Mouse (Mus musculus) lung, adult 10 weeks (tissue): ENCODE data around the gene Gm7247. TPM values are rescaled to one million over a fixed set of nuclear protein-coding genes. Genes with fewer than 3 reads are reported as not detected.

Experiments used
- polyA plus RNA-seq: library from polyadenylated mRNA; stranded (reverse); fragments of 350-450 nt; fragmentation: Illumina TruSeq; extraction: RNeasy Lipid Tissue Mini Kit (QIAGEN cat#74804); gene quantifications from one replicate; pipeline ENCODE4 v1.2.3, GENCODE M21; 2014; ENCODE audit warnings: low read depth, low replicate concordance; ENCODE audit not compliant: insufficient read depth

Gene Gm7247
- polyA plus RNA-seq = not detected

GRCm38 (mm10) chr14:51361456-51361855, at the start of gene Gm7247:
Gene Gm7247, plus strand, starts transcription at chr14:51361756.

DNA sequence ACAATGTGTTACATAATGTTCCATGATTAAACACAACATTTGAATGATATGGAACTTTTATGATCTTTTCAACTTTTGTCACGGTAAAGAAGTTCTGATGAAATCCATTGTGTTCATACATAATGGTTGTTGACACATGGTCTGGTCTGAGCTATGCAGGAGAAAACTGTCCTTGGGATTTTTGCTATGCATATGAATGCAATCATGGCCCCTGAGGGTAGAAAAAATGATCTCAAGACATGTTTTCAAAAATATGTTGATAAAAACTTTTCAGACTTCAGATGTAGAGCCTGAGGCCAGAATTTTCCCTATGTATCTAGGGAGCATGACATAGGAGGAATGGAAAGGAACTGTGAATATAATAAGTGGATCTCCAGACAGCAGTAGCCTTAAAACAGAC, 49.0 kb downstream of the Gm7247 start, which contains the start of gene Vmn2r88:
Gene Vmn2r88 (plus strand): TSS at position 301 of the 400 bp plus-strand sequence.

DNA sequence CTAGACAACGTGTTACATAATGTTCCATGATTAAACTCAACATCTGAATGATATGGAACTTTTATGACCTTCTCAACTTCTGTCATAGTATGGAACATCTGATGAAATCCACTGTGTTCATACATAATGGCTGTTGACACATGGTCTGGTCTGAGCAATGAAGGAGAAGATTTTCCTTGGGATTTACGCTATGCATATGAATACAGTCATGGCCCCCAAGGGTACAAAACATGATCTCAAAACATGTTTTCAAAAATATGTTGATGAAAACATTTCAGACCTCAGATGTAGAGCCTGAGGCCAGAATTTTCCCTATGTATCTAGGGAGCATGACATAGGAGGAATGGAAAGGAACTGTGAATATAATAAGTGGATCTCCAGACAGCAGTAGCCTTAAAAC, 90.0 kb downstream of the Gm7247 start, which contains the start of gene Vmn2r89:
Gene Vmn2r89 (plus strand): TSS at position 301 of the 400 bp plus-strand sequence.

DNA sequence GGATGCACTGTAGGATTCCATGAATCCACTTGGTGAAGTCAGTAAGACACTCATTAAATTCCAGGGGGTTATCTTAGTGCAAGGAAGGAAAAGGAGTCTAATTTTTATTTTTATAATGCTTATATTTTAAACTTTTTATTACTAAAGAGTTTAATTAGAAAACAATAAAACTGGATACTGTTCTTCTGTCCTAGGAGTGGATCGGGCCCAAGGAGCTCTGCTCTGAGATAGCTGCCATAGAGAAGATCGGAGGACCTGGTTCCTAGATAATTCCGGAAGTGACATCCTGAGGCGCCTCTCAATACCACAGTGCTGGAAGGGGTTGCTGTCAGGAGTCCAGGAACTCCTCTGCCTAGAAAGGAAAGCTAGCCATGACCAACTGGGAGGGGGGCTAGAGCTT, 190.9 kb downstream of the Gm7247 start, which contains the start of gene Gm5622:
Gene Gm5622 (plus strand): TSS at position 301 of the 400 bp plus-strand sequence.

DNA sequence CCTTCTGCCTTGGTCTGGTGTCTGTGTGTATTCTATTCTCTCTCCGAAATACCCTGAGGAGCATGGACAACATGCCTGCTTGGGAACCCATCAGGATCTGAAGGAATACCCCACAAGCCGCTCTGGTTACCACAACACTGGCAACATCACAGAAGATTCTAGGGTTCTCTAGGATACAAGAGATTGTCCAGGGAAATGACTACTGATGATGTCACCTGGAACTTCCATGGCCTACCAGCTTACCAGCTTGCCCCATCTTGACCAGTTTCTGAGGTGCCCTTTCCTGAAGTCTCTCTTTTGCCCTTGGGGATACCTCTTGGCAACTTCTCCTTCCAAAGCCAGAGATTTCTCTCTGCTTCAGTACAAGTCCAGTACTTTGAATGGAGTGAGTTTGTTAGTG, 212.4 kb downstream of the Gm7247 start, which contains the start of gene Gm17175:
Gene Gm17175 (minus strand): TSS at position 101 of the 400 bp plus-strand sequence.

GRCm38 (mm10) chr14:51592039-51592438, 230.5 kb downstream of the Gm7247 start, which contains the start of gene Gm17174:
Gene Gm17174, minus strand, starts transcription at chr14:51592139.

DNA sequence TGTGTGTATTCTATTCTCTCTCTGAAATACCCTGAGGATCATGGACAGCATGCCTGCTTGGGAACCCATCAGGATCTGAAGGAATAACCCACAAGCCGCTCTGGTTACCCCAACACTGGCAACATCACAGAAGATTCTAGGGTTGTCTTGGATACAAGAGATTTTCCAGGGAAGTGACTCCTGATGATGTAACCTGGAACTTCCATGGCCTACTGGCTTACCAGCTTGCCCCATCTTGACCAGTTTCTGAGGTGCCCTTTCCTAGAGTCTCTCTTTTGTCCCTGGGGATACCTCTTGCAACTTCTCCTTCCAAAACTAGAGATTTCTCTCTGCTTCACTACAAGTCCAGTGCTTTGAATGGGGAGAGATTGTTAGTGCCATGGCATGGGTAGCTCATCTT, 249.7 kb downstream of the Gm7247 start, which contains the start of gene Gm17078:
Gene Gm17078 (minus strand): TSS at position 101 of the 400 bp plus-strand sequence.

Other genes starting within 250 kb of the Gm7247 start
- not detected for gene Eddm3b, start 247.3 kb upstream of the Gm7247 start, polyA plus RNA-seq
- 18.2 TPM for gene Rnase6, start 237.8 kb upstream of the Gm7247 start, polyA plus RNA-seq
- not detected for gene Rnase1, start 215.0 kb upstream of the Gm7247 start, polyA plus RNA-seq
- gene Rnase2b, start 199.5 kb upstream of the Gm7247 start, polyA plus RNA-seq = not detected
- gene Ang2, start 162.6 kb upstream of the Gm7247 start, polyA plus RNA-seq = not detected
- not detected for gene Ear14, start 158.4 kb upstream of the Gm7247 start, polyA plus RNA-seq
- not detected for gene Rnase2a, start 105.6 kb upstream of the Gm7247 start, polyA plus RNA-seq
- gene Vmn2r88, start 49.1 kb downstream of the Gm7247 start, polyA plus RNA-seq = not detected
- not detected for gene Vmn2r89, start 90.1 kb downstream of the Gm7247 start, polyA plus RNA-seq
- gene Gm5622, start 191.0 kb downstream of the Gm7247 start, polyA plus RNA-seq = not detected
- gene Gm17175, start 212.3 kb downstream of the Gm7247 start, polyA plus RNA-seq = not detected
- not detected for gene Gm17174, start 230.4 kb downstream of the Gm7247 start, polyA plus RNA-seq
- gene Gm17078, start 249.6 kb downstream of the Gm7247 start, polyA plus RNA-seq = not detected